Mouse (Mus musculus) adrenal gland, adult (tissue): ENCODE results near the gene Prkn.
"Not testable (repeated sequence)": the region's sequence is repeated elsewhere in the genome, so short reads cannot be mapped to it uniquely, and the experiment has no call there.

Source experiments
- DNase-seq, 2 experiments: peaks; one replicate each; pipeline ENCODE4 v3.0.0; 2022 to 2023; ENCODE audit warnings: low spot score in 1 of 2; ENCODE audit not compliant: inconsistent age in 2 of 2

Gene Prkn

DNA sequence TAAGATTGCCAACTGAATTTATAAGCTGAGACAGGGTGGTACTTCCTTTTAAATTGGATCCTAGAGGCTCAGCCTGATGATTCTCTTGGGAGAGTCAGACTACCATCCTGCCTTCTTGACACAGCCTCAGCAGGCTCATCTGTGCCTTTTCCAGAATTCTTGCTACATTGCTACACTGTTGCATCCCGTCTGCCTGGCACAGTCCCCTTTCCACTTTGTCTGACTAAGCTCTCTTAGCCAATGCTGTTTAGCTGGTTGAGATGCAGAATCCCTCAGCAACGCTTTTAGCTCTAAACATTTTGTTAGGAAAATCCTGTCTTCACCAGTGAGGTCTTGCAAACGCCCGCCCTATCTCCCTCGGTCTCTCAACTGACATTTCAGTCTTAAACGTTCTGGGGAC lies 1115.1 kb downstream of the Prkn start:
- DNase-seq = no peak

DNA sequence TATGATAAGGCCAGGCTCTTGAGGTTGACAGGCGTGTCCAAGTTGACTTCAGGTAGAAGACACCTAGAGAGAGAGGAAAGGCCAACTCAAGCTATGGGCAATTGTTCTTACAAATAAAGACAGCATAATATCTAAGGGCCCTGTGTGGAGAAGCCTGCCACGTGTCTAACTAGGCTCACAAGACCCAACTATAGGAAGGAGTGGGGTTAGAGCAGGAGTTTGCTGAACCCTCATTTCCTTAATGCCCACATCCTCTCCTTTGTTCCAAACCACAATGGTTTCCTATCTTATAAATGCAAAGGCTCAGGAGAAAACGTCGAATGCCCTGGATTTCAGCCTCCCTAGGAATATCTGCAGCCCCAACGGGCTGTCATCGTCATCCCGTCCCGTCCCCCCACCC lies 1120.3 kb downstream of the Prkn start:
- DNase-seq = no peak

DNA sequence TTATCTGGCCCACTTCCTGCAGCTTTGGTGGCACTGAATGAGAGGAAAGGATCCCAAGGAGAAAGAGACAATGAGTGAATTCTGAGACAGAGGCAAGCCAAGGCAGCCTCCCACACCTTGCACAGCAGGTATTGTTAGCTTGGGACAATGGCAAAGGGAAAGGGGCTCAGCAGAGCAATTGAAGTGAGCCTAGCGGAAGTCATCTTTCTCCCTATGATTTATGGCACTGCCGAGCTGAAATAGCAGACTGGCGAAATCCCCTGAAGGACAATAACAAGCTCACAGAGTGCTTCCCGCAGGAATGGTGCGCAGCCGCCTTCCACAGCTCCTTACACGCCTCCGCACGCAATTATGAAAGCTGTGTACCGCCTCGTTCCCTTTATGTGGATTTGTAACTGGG lies 1122.6 kb downstream of the Prkn start:
- DNase-seq = peak; percentile 34 to 88

DNA sequence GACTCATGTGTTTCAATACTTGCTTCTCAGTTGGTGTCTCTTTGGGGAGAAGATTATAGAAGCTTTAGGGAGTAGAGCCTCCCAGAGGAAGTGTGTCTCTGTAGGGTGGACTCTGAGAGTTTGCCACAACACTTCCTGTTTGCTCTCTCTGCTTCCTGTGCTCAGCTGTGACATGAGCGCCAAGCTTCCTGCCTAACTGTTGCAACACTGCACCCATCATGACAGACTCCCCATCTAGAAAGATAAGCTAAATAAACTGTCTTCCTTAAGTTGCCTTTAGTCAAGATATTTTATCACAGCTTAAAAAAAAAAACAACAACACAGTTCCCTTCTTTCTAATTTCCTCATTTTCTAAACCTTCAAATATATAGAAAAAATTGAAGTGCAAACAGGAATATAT lies 1130.0 kb downstream of the Prkn start:
- no peak for DNase-seq

DNA sequence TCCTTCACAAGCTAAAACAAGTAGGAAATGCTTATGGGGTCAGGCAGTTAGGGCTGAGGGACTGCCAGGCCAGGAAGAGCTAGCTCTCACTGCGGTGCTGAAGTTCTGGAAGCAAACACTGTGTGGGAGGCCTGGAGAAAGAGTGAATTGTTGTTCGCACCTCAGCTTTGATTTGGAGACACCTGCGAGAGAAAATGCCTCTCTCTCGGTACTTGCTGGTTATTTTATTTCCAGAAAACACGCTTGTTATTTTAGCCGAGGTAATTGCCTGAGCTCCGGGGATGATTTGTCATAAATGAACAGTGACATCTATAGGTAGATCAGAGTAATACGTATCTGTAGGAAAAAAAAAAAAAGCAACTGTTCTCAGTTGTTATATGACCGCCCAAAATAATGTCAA lies 1132.4 kb downstream of the Prkn start:
- DNase-seq = peak in 1 of 2 experiments; percentile 59

DNA sequence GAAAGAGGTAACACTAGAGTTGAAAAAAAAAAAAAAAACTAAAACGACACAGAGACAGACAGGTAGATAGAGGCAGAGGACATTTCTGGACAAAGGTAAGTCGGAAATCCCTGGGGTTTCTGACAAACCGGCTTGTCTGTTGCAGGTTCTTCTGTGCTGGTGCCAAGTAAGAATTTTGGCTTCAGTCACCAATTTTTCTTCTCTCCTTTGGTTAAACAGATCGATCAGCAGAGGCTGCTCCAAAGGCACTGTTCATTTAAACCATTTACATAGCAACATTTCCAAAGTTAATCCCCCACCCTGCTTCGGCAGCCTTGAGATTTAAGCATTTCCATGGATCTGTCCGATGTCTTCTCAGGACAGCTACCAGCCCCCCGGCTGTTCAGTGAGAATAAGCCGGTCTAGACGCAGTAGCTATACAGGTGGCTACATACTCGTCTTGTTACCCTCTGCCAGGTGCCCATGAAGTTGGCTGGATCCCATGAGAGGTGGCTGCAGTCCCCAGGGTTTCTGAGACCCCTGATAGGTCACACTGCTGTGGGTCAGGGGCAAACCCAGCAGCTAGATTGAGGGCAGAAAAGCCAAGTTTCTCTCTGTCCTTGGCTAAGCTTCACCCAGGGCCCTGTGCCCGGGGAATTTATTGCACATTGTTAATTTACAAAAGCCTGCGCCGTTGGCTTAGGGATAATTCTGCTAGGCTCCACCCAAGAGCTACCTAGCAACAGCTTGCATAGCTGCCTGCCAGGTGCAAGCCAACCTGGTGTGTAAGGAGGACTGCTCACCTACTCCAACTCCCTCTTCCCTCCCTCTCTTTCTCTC lies 1133.0 kb downstream of the Prkn start:
- no peak for DNase-seq

DNA sequence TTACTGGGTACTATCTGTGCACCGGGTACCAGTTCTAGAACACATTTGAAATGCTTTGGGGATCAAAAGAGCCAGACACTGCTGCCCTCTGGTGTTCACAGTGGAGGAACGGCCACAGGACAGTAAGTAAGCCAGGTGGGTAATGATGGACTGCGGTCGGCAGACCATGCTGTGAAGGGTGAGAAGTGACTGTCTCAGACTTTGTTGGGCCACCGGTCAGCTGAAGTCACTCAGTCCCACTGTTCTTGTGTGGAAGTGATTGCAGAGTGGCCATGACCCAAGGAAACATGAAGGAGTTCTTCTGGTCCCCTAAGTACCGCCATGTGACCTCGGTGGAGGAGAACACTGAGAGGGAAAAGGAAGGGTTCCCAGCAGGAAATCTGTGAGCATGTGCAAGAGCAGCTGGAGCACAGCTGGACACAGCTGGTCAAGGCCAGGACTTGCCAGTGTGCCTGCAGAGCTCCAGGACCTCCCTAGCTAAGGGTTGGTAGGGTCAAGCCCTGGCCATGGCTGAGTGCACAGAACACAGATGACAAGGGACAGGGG lies 1135.0 kb downstream of the Prkn start:
- DNase-seq = peak; percentile 26 to 74

DNA sequence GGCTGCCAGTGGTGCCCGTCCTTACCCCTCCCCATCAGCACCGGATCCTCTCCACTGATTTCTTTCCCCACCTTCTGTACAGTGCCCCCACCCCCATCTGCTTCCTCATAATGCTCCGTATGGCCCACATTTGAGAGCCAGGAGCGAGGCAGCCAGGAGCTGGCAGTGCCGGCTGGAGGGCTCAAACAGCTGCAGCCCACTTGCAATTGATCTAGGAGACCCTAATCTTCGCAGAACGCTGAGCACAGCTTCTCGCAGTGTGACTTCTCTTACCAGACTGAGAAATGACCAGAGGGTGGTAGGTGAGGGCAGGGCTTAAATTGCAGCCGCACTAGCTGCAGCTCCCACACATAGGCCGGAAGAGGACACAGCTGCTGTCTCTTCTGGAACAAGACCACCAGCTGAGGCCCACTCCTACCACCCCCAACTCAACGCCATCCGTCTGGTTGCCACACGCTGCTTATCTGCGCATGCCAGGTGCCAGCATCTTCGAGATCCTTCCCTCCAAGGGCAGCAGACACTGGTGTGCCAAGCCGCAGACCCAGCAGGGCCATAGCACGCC lies 1138.2 kb downstream of the Prkn start:
- no peak for DNase-seq

DNA sequence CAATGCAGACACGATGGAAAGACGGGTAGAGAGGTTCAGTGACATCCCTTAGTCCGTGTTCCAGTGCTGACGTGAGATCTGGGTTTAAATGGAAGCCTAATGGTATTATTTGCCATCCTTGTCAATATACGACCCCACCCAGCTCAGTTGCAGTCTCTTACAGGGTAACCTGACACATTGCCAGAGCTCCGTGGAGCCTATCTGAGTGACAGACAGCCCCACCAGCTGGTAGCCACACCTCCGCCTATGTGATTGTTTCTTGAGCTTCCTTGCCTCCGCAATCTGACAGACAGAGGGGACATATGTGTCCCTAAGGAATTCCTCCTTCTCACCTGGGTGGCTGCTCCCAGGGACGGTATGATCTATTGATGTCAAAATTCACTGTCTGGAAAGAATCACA lies 1141.5 kb downstream of the Prkn start:
- DNase-seq = no peak

DNA sequence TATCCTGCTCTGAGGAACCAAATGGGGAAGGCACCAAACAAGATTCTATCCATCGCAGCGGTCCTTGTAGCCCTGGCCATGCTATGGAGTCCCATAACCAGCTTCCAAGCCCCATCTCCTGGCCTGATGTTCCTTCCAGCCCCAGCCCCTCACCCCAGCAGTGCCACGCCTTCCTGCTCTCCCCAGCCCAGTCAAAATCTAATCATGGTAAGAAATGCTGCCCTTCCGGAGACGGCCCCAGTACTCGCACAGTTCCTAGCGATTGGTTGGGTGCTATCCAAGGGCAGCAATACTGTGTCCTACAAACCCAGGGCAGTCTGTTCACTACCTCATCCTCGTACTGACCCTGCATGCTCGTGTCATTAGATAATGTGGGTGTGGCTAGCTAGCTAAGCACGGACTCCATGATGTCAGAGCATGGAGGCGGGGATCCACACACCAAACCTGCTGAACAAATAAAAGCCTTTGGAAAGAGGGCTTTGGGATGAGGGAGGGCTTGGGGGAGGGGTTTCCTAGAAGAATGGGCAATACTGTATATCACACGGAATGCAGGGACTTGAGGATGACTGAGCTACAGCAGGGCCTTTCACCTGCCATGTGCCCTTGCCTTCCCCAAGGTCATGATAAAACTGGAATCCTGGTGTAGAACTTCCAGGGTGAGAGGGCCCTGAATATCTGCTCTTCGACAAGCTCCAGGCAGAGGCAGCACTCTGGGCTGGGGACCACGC lies 1148.1 kb downstream of the Prkn start:
- DNase-seq = peak; percentile 15 to 24

DNA sequence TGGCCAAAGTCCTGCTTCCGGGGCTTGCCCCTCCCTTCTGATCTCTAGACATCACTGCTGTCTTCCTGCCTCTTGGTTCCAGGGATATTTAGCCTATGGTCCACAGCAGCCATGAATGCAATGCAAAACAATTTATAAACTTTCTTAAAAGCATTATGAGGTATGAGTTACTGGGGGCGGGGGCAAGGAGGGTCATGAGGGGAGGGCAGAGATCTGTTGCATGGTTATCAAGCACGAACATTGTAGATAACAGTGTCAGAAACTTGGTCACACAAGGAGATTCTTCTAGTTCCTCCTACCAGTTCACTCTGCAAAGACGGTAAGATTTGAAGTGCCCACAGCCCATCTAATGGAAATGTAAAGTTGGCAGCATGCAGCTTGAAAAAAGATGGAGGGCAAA lies 1149.1 kb downstream of the Prkn start:
- no peak for DNase-seq

DNA sequence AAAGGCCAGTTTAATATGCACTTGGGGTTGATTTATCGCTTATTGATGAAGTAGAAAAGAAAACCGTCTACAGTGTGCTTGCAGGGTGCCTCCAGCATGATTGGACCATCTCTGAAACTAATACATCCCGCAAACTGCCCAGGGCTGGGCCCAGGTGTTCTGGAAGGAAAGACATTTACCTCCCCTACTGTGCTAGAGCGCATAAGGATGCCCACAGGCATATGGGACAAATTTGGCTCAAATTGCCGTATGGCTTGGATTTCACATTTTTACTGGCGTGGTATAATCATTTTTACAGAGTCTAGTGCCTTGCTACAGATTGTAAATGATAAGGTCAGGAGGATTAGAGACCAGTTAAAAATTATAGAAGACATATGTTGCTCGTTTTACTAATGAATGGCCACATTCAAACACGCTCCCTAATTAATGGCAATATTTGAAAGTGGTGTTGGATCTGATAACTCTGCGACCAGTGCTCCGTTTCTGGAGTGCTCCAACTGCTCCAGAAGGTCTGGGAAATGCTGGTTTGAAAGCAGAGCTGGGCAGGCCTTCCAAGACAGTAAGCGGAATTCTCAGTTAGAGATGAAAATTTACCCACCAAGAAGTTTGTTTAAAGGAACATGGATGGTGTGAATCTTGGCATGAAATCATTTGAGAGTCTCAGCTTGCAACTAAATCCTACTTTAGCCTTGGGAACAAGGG lies 1150.4 kb downstream of the Prkn start:
- DNase-seq = no peak

DNA sequence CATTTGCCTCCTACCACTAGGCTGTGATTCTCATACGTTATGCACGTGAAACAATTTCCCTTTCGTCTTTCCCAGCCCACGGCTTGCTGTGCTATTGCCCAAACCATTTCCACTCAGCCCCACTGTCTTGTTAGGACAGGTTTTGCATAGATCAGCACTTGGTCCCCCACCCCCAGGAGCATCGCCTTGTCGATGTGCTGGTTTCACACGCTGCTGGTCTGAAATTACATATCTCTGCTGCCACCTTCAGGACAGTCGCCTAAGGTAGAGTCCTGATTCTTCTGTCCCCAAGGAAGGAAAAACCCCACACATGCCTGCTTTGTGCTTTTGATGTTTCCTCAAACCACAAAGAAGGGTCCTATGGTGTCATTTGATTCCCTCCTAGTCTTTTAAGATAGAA lies 1153.1 kb downstream of the Prkn start:
- DNase-seq = peak in 1 of 2 experiments; percentile 70

DNA sequence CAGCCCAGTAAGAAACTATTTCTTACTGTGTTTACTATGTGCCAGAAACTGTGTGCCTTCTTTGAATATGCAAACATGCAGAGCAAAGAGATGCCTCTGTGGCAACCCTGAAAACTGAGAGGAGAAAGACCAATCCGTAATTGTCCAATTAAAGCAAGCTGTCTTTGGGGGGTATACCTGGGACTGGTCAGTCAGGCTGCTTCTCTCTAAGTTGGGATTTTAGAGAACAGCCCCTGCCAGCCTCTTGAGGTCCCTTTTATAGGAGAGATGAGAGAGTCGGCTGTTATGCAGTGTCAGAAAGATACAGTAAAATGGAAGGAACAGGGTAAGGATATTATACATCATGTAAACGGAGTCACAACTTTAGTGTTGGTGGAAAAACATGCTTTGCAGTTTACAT lies 1154.1 kb downstream of the Prkn start:
- no peak for DNase-seq

DNA sequence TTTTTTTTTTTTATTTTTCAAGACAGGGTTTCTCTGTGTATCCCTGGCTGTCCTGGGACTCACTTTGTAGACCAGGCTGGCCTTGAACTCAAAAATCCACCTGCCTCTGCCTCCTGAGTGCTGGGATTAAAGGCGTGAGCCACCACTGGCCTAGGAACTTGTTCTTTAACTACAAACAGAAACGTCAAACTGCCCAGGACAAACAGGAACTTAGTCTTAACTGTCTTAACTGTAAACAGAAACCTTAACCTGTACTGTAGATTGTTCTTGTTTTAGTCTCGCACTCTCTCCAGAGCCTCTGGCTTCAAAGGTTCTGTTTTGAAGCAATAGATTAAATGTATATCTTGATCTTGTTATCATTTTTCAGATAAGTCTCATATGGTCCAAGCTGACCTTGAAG lies 1154.6 kb downstream of the Prkn start:
- DNase-seq = not testable (repeated sequence)

DNA sequence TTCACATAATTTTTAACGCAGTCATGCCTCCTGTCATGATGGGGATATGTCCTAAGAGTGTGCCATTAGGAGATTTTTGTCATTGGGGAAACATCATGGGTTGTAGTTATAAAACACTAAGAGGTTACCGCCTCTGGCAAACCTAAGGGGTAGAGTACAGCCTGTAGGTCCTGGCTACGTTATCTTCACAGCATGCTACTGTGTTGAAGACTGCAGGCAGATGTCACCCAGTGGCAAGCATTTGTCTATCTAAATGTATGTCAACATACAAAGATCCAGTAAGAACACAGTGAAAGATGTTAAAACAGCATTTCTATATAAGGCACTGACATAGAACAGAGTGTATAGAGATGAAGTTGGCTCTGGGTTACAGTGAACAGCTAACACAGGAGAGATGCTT lies 1155.3 kb downstream of the Prkn start:
- DNase-seq = no peak

DNA sequence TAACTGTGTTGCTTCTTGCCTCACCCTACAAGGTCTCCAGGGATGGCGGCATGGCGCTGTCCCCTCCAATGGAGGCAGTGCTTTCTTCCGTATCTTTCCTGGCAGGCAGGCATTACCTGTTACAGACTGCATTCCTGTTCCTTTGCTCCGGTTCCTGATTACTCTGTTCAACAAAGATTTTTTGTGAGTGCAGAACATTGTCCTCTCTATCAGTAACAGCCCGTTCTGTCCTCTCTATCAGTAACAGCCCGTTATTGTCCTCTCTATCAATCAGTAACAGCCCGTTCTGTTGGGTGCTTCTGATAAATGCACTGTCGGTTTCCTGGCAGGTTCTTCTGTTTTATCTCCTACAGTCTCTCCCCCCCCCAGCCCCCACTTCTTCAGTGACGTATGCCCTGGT lies 1156.1 kb downstream of the Prkn start:
- peak; percentile 12 to 31 for DNase-seq

DNA sequence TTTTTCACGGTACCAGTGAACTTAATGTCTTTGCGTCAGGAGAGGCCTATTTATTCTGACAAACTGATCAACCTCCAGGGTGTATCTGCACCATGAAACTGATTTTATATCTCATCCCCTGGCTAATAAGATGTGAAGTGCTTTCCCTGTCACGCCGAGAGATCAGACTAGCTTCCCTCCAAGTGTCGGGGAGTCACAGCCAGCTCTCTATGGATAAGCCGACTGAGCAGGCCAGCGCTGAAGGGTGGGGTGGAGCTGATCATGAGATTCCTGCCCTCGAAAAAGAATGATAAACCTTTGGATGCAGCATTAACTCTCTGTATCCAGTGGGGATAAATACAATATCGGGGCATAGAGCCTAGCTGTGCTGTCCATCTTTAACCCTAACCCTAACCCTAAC lies 1160.1 kb downstream of the Prkn start:
- DNase-seq = no peak

DNA sequence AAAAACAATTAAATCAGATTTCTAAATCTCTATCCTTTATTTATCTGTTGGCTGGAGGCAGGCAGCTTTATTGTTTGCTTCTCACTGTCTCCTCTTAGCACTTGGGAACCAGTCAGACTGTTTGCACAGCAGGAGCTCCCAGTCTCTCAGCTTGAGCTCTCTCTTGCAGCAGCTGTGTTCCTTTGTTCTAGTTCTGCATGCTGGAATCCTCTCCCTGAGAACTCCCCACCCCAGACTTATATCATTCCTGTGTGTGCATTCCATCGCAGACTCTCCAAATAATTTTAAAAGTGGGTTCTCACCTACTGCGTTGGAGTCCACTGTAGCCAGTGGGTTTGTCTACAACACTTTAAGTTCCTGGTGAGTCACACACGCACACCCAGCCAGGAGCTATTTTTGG lies 1181.1 kb downstream of the Prkn start:
- no peak for DNase-seq

DNA sequence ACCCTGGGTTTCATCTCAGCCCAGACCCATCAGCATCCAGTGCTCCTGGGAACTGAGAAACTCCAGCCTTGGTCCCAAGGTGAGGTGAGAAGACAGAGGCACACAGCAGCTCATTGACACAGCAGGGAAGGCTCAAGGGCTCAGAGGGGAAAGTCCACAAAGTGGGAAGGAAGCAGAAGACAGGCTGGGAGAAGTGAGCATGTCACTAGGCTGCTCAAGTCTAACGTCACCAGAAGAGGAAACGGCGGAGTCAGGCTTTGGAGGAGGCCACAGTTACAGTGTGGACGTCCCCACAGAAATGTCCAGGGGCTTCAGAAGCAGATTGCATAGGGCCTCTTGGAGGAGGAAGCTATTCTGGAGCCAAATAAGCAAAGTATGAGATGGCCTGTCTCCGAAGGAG lies 1189.2 kb downstream of the Prkn start:
- DNase-seq = no peak

DNA sequence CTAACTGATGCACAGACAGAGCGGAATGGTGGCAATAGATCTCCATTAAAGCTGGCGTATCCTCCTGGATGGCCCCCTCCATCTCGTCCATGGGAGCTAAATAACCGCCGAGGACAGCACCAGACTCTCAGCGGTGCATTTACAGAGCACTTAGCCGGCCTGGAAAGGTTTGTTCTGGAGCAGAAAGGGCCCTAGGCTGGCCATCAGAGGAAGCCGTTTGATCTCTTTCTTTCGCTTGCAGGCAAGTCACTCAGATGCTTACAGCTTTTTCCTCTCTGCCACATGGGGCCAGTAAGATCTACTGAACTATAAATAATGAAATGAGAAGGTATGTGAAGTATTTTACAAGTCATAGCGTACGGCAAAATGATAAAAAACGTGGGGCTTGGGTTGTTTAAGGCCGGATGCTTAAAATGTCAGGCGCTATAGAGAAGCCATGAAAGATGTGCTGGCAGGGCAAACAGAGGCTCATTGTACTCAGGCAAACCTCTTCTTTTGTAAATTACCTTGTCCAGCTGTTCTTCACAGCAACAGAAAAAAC lies 1189.8 kb downstream of the Prkn start:
- DNase-seq = peak in 1 of 2 experiments; percentile 28
